Mouse (Mus musculus): ENCODE measurements around the gene Mfsd7a. TPM values are rescaled to one million over a fixed set of nuclear protein-coding genes. Genes with fewer than 3 reads are reported as not detected.
A peak's percentile ranks its signal among the peaks of the same experiment; 100 is the strongest.

The Mfsd7a gene
- total and polyA plus RNA-seq, 2 experiments from 2014 or later: 0.14 to 0.22 TPM

DNA sequence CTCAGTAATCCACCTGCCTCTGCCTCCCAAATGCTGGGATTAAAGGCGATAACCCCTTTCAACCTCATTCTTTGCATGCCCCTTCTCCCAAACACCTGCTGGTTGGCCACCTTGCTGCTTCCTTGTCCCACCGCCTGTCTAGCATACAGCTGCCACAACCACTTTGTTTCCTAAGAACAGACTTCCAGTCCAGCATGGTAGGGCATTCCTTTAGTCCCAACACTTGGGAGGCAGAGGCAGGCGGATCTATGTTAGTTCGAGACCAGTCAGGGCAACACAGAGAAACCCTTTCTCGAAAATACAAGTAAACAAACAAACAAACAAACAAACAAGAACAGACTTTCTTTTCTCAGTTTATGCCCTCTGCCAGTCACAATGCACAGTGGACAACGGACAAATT lies 11.8 kb upstream of the Mfsd7a start:
- H3K27me3 ChIP-seq (ENCODE audit: insufficient read depth, low read length): no peaks in the 10 kb centered on the region; the same call in 1 of the 2 replicates
- TF ChIP-seq CTCF (IDR thresholded peaks at IDR 0.05): no peak
- ATAC-seq (ENCODE audit: low FRiP score) (no peak), DNase-seq (ENCODE audit: low spot score) (no peak)
- H3K4me1 ChIP-seq (ENCODE audit: insufficient read depth, low read length): peaks cover 14% of the 10 kb centered on the region
- H3K9ac ChIP-seq (replicated peaks; ENCODE audit: low read length, poor library complexity, severe bottlenecking): no peak overlapping the region
- peak overlapping the region; percentile 94 for H3K4me3 ChIP-seq (ENCODE audit: low read depth, low read length)
- WGBS: 45% methylated on average over 6 of the region's 6 CpGs
- no peaks in the 10 kb centered on the region for H3K36me3 ChIP-seq (ENCODE audit: insufficient read depth, low read length)
- H3K4me2 ChIP-seq (ENCODE audit: low read depth, low read length, poor library complexity, severe bottlenecking): peak overlapping the region; percentile 96
- H3K27ac ChIP-seq (ENCODE audit: low read depth, low read length): no peak overlapping the region
- no peaks in the 10 kb centered on the region for H3K9me3 ChIP-seq (ENCODE audit: low read length)

DNA sequence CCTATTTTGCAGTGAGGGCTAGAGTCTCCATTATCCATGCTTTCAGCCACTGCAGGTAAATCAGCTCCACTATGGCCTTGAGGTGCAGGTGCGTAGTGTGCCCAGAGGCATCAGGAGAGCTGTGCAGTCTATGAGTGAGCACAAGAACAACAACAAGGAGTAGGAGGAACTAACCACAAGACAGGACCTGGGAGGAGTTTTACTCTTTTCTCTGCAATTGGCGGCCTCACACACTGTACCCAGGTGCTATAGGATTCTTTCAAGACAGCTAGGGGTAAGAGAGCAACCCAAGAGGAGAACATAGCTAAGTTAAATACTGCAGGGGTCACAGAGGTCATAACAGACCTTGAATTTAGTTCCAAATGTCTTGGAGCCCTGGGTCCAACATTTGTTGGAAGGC lies 10.0 kb upstream of the Mfsd7a start:
- TF ChIP-seq CTCF (IDR thresholded peaks at IDR 0.05): no peak
- Histone ChIP-seq H3K9me3 (ENCODE audit: low read length) (no peaks in the 10 kb centered on the region), H3K9ac (replicated peaks; ENCODE audit: low read length, poor library complexity, severe bottlenecking) (no peak overlapping the region), H3K27me3 (ENCODE audit: insufficient read depth, low read length) (no peaks in the 10 kb centered on the region; the same call in 1 of the 2 replicates), H3K36me3 (ENCODE audit: insufficient read depth, low read length) (no peaks in the 10 kb centered on the region), H3K4me3 (ENCODE audit: low read depth, low read length) (no peak overlapping the region), H3K27ac (ENCODE audit: low read depth, low read length) (no peak overlapping the region), H3K4me2 (ENCODE audit: low read depth, low read length, poor library complexity, severe bottlenecking) (no peak overlapping the region), H3K4me1 (ENCODE audit: insufficient read depth, low read length) (peaks cover 14% of the 10 kb centered on the region)
- WGBS: 77% methylated on average over 2 of the region's 2 CpGs
- no peak for DNase-seq (ENCODE audit: low spot score)
- no peak for ATAC-seq (ENCODE audit: low FRiP score)

DNA sequence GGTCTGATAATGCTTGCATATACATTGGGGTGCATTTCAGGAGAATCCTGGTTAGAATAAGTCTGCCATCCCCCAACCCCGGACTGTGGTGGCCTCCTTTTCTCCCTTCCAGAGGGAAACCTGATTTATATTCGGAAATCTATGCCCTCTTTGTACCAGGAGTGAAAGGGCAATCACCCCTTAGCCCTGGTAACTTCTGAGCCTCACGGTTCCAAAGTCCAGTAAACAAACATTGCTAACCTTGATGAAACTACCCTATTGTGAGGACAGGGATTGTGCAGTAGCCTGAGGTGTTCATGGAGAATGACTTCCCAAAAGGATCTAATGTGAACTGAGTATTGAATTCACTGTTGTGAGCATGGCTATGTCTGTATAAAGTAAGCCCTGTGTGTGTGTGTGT lies 5.4 kb upstream of the Mfsd7a start:
- Histone ChIP-seq H3K27me3 (ENCODE audit: insufficient read depth, low read length) (no peaks in the 10 kb centered on the region; the same call in 1 of the 2 replicates), H3K9ac (replicated peaks; ENCODE audit: low read length, poor library complexity, severe bottlenecking) (no peak overlapping the region), H3K9me3 (ENCODE audit: low read length) (no peaks in the 10 kb centered on the region), H3K4me3 (ENCODE audit: low read depth, low read length) (no peak overlapping the region), H3K4me2 (ENCODE audit: low read depth, low read length, poor library complexity, severe bottlenecking) (no peak overlapping the region), H3K36me3 (ENCODE audit: insufficient read depth, low read length) (no peaks in the 10 kb centered on the region), H3K27ac (ENCODE audit: low read depth, low read length) (no peak overlapping the region), H3K4me1 (ENCODE audit: insufficient read depth, low read length) (no peaks in the 10 kb centered on the region)
- ATAC-seq (ENCODE audit: low FRiP score) (no peak), DNase-seq (ENCODE audit: low spot score) (no peak)
- 37% methylated on average over 3 of the region's 3 CpGs for WGBS
- no peak for TF ChIP-seq CTCF (IDR thresholded peaks at IDR 0.05)

DNA sequence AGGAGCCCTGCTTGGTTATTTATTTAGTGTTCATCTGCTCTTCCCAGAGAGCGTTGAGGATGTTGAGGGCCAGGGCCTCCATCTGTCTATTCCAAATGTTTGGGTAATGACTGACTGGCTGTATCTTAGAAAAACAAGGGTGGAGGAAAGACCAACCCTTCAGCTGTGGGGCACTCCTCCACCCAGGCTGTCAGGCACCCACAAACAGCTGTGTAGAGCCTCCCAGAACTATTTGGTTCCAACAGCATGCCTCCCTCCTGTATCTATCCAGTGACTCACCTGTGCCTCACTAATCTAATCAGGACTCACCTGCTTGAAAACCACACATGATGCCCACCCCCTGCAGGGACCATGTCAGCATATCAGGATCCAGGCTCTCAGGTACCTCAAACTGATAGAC lies 3.7 kb upstream of the Mfsd7a start:
- no peaks in the 10 kb centered on the region for H3K9me3 ChIP-seq (ENCODE audit: low read length)
- H3K4me2 ChIP-seq (ENCODE audit: low read depth, low read length, poor library complexity, severe bottlenecking): no peak overlapping the region
- H3K27me3 ChIP-seq (ENCODE audit: insufficient read depth, low read length): 0 out of 2 replicates have a peak, but pooled peaks cover 4% of the 10 kb centered on the region
- no peak overlapping the region for H3K4me3 ChIP-seq (ENCODE audit: low read depth, low read length)
- no peak overlapping the region for H3K9ac ChIP-seq (replicated peaks; ENCODE audit: low read length, poor library complexity, severe bottlenecking)
- H3K36me3 ChIP-seq (ENCODE audit: insufficient read depth, low read length): no peaks in the 10 kb centered on the region
- TF ChIP-seq CTCF (IDR thresholded peaks at IDR 0.05): no peak
- DNase-seq (ENCODE audit: low spot score) (no peak), ATAC-seq (ENCODE audit: low FRiP score) (no peak)
- no peak overlapping the region for H3K27ac ChIP-seq (ENCODE audit: low read depth, low read length)
- H3K4me1 ChIP-seq (ENCODE audit: insufficient read depth, low read length): no peaks in the 10 kb centered on the region
- 85% methylated on average over 1 of the region's 1 CpGs for WGBS

DNA sequence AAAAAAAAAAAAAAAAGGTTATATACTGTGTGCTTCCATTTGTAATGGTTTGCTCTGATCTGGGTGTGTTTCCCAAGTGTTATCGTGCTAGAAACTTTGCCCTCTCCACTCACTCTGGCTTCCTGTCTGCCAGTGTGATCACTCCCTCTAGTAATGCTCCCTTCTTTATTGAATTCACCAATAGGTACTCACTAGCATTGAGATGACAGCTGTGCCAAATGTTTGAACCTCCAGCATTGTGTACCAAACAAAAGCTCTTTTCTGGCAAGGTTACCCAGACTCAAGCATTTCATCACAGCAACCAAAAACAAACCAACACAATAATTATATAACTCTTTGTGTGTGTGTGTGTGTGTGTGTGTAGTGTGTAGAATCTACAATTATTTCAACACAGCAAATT lies 2.9 kb upstream of the Mfsd7a start:
- H3K4me2 ChIP-seq (ENCODE audit: low read depth, low read length, poor library complexity, severe bottlenecking): no peak overlapping the region
- no peak for DNase-seq (ENCODE audit: low spot score)
- 0 out of 2 replicates have a peak, but pooled peaks cover 4% of the 10 kb centered on the region for H3K27me3 ChIP-seq (ENCODE audit: insufficient read depth, low read length)
- no peaks in the 10 kb centered on the region for H3K36me3 ChIP-seq (ENCODE audit: insufficient read depth, low read length)
- no peaks in the 10 kb centered on the region for H3K9me3 ChIP-seq (ENCODE audit: low read length)
- WGBS: 88% methylated on average over 1 of the region's 1 CpGs
- H3K27ac ChIP-seq (ENCODE audit: low read depth, low read length): no peak overlapping the region
- H3K4me3 ChIP-seq (ENCODE audit: low read depth, low read length): no peak overlapping the region
- no peak for TF ChIP-seq CTCF (IDR thresholded peaks at IDR 0.05)
- no peak overlapping the region for H3K9ac ChIP-seq (replicated peaks; ENCODE audit: low read length, poor library complexity, severe bottlenecking)
- no peaks in the 10 kb centered on the region for H3K4me1 ChIP-seq (ENCODE audit: insufficient read depth, low read length)
- no peak for ATAC-seq (ENCODE audit: low FRiP score)

DNA sequence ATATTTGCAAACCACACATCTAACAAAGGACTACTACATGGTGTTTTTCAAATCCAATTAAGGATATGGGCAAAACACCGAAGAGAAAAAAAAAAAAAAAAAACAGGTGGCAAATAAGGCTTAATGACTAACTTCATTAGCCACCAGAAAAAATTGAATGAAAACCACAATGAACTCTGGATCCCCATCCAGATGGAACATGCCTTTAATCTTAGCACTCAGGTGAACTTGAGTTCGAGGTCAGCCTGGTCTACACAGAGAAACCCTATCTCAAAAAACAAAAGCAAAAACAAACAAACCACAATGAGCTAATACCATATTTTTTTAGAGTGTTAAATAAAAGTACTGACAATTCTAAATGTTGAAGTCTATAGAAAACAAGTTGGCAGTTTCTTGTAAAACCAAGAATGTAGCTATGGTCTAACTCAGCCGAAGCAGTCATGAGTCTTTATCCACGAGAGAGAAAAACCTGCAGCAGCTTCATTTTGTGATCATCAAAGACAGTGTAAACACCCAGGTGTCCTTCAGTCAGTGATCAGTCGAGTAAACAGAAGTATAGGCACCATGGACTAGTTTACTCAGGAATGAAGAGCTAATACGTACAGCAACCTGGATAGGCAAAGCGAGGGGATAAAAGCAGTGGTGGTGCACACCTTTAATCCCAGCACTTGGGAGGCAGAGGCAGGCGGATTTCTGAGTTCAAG lies 2.3 kb upstream of the Mfsd7a start:
- ATAC-seq (ENCODE audit: low FRiP score): no peak
- Histone ChIP-seq H3K4me2 (ENCODE audit: low read depth, low read length, poor library complexity, severe bottlenecking) (no peak overlapping the region), H3K9ac (replicated peaks; ENCODE audit: low read length, poor library complexity, severe bottlenecking) (no peak overlapping the region), H3K36me3 (ENCODE audit: insufficient read depth, low read length) (no peaks in the 10 kb centered on the region), H3K9me3 (ENCODE audit: low read length) (no peaks in the 10 kb centered on the region), H3K27me3 (ENCODE audit: insufficient read depth, low read length) (0 out of 2 replicates have a peak, but pooled peaks cover 4% of the 10 kb centered on the region), H3K4me3 (ENCODE audit: low read depth, low read length) (no peak overlapping the region), H3K4me1 (ENCODE audit: insufficient read depth, low read length) (no peaks in the 10 kb centered on the region), H3K27ac (ENCODE audit: low read depth, low read length) (no peak overlapping the region)
- WGBS: 79% methylated on average over 8 of the region's 8 CpGs
- TF ChIP-seq CTCF (IDR thresholded peaks at IDR 0.05): no peak
- DNase-seq (ENCODE audit: low spot score): no peak

All from midbrain, postnatal 0 days (tissue).